Mouse (Mus musculus): ENCODE measurements around the gene Dpagt1. TPM values are rescaled to one million over a fixed set of nuclear protein-coding genes. Genes with fewer than 3 reads are reported as not detected.
"Not testable (repeated sequence)": the region's sequence is repeated elsewhere in the genome, so short reads cannot be mapped to it uniquely, and the experiment has no call there.

Gene Dpagt1
- 34.6 and 39.1 TPM in 2 replicates for polyA plus RNA-seq (2016; fragmentation: Nextera tagmentation; extraction: Ambion mirVana)

GRCm38 (mm10) chr9:44325768-44326370 lies at the start of gene Dpagt1:
Dpagt1 (plus strand) TSS chr9:44326019.
- WGBS, result 9% methylated on average over 12 of the region's 12 CpGs

GRCm38 (mm10) chr9:44283183-44283582 lies 42.6 kb upstream of the Dpagt1 start:
- Histone ChIP-seq H3K9ac (no peak overlapping the region), H3K27me3 (replicated peaks) (peaks cover 8% of the 10 kb centered on the region; the same call in 1 of the 2 replicates), H3K4me1 (peaks cover 23% of the 10 kb centered on the region), H3K27ac (no peak overlapping the region), H3K4me2 (replicated peaks) (no peak overlapping the region), H3K4me3 (no peak overlapping the region), H3K36me3 (peaks cover 31% of the 10 kb centered on the region), H3K9me3 (no peaks in the 10 kb centered on the region)
- ATAC-seq (ENCODE audit: low FRiP score, low read depth), result no peak
- 76% methylated on average over 5 of the region's 5 CpGs for WGBS

More at GRCm38 (mm10) chr9:44325768-44326370, at the start of gene Dpagt1:
- Histone ChIP-seq H3K4me3 (peak within 1 kb of the TSS; percentile 78), H3K36me3 (peaks cover 18% of the 10 kb centered on the region), H3K27ac (peak within 1 kb of the TSS; percentile 60), H3K27me3 (replicated peaks) (no peaks in the 10 kb centered on the region), H3K4me1 (peaks cover 14% of the 10 kb centered on the region), H3K9me3 (no peaks in the 10 kb centered on the region), H3K4me2 (replicated peaks) (peak within 1 kb of the TSS; percentile 83), H3K9ac (peak within 1 kb of the TSS; percentile 77)
- ATAC-seq (ENCODE audit: low FRiP score, low read depth), result no peak; the same call in 1 of the 2 replicates

GRCm38 (mm10) chr9:44286256-44286850 lies 39.5 kb upstream of the Dpagt1 start:
- no peak for ATAC-seq (ENCODE audit: low FRiP score, low read depth)
- H3K9ac ChIP-seq, result peak overlapping the region; percentile 85
- H3K36me3 ChIP-seq, result peaks cover 15% of the 10 kb centered on the region
- H3K4me2 ChIP-seq (replicated peaks), result peak overlapping the region; percentile 76
- no peak overlapping the region for H3K4me3 ChIP-seq
- H3K27ac ChIP-seq, result no peak overlapping the region
- no peaks in the 10 kb centered on the region for H3K9me3 ChIP-seq
- H3K4me1 ChIP-seq, result peaks cover 35% of the 10 kb centered on the region
- 15% methylated on average over 6 of the region's 6 CpGs for WGBS
- H3K27me3 ChIP-seq (replicated peaks), result peaks cover 14% of the 10 kb centered on the region

GRCm38 (mm10) chr9:44287003-44287400 lies 38.8 kb upstream of the Dpagt1 start:
- no peak overlapping the region for H3K27ac ChIP-seq
- peaks cover 14% of the 10 kb centered on the region for H3K27me3 ChIP-seq (replicated peaks)
- H3K4me1 ChIP-seq, result peaks cover 35% of the 10 kb centered on the region
- 5% methylated on average over 11 of the region's 11 CpGs for WGBS
- H3K36me3 ChIP-seq, result peaks cover 14% of the 10 kb centered on the region
- 0 out of 2 replicates have a peak, but pooled peaks have one; percentile 9 for ATAC-seq (ENCODE audit: low FRiP score, low read depth)
- peak overlapping the region; percentile 85 for H3K9ac ChIP-seq
- no peaks in the 10 kb centered on the region for H3K9me3 ChIP-seq
- H3K4me3 ChIP-seq, result peak overlapping the region; percentile 73
- H3K4me2 ChIP-seq (replicated peaks), result peak overlapping the region; percentile 76

GRCm38 (mm10) chr9:44287401-44288075 lies 38.3 kb upstream of the Dpagt1 start:
- Histone ChIP-seq H3K27ac (peak overlapping the region; percentile 37; the same call in 1 of the 2 replicates), H3K4me2 (replicated peaks) (peak overlapping the region; percentile 76), H3K27me3 (replicated peaks) (peaks cover 14% of the 10 kb centered on the region), H3K4me3 (peak overlapping the region; percentile 73), H3K4me1 (peaks cover 35% of the 10 kb centered on the region), H3K9ac (peak overlapping the region; percentile 85), H3K9me3 (no peaks in the 10 kb centered on the region), H3K36me3 (peaks cover 17% of the 10 kb centered on the region)
- WGBS, result 1% methylated on average over 47 of the region's 47 CpGs
- ATAC-seq (ENCODE audit: low FRiP score, low read depth), result peak; percentile 55

- peak; percentile 68 for ATAC-seq (ENCODE audit: low FRiP score, low read depth)
- Histone ChIP-seq H3K4me3 (peak within 1 kb of the TSS; percentile 73), H3K27me3 (replicated peaks) (peaks cover 14% of the 10 kb centered on the region), H3K9me3 (no peaks in the 10 kb centered on the region), H3K4me1 (peaks cover 35% of the 10 kb centered on the region), H3K4me2 (replicated peaks) (peak within 1 kb of the TSS; percentile 76), H3K36me3 (peaks cover 25% of the 10 kb centered on the region), H3K9ac (peak within 1 kb of the TSS; percentile 85), H3K27ac (peak within 1 kb of the TSS; percentile 37; the same call in 1 of the 2 replicates)
- 1% methylated on average over 38 of the region's 38 CpGs for WGBS
Measured at GRCm38 (mm10) chr9:44288076-44288958, 37.5 kb upstream of the Dpagt1 start, which contains the start of gene Abcg4. Abcg4 (minus strand) TSS chr9:44288615.

- H3K27me3 ChIP-seq (replicated peaks), result peaks cover 14% of the 10 kb centered on the region
- peak overlapping the region; percentile 76 for H3K4me2 ChIP-seq (replicated peaks)
- 6% methylated on average over 11 of the region's 11 CpGs for WGBS
- H3K9me3 ChIP-seq, result no peaks in the 10 kb centered on the region
- peaks cover 31% of the 10 kb centered on the region for H3K36me3 ChIP-seq
- H3K4me1 ChIP-seq, result peaks cover 35% of the 10 kb centered on the region
- H3K27ac ChIP-seq, result no peak overlapping the region
- no peak overlapping the region for H3K4me3 ChIP-seq
- no peak overlapping the region for H3K9ac ChIP-seq
- no peak for ATAC-seq (ENCODE audit: low FRiP score, low read depth)
Measured at GRCm38 (mm10) chr9:44288959-44289291, 36.9 kb upstream of the Dpagt1 start.

GRCm38 (mm10) chr9:44292490-44292889 lies 33.3 kb upstream of the Dpagt1 start:
- peaks cover 6% of the 10 kb centered on the region; the same call in 1 of the 2 replicates for H3K27me3 ChIP-seq (replicated peaks)
- WGBS, result 72% methylated on average over 3 of the region's 3 CpGs
- H3K4me3 ChIP-seq, result no peak overlapping the region
- H3K36me3 ChIP-seq, result peaks cover 62% of the 10 kb centered on the region
- no peak for ATAC-seq (ENCODE audit: low FRiP score, low read depth)
- no peak overlapping the region for H3K9ac ChIP-seq
- no peak overlapping the region for H3K4me2 ChIP-seq (replicated peaks)
- no peak overlapping the region for H3K27ac ChIP-seq
- peaks cover 18% of the 10 kb centered on the region for H3K4me1 ChIP-seq
- no peaks in the 10 kb centered on the region for H3K9me3 ChIP-seq

- H3K4me2 ChIP-seq (replicated peaks); H3K27me3 ChIP-seq (replicated peaks); H3K4me1 ChIP-seq; H3K27ac ChIP-seq; H3K4me3 ChIP-seq; H3K9me3 ChIP-seq; ATAC-seq (ENCODE audit: low FRiP score, low read depth); H3K9ac ChIP-seq: not testable (repeated sequence)
- H3K36me3 ChIP-seq, result peaks cover 73% of the 10 kb centered on the region
- WGBS, result 96% methylated on average over 3 of the region's 3 CpGs
Measured at GRCm38 (mm10) chr9:44300001-44300400, 25.8 kb upstream of the Dpagt1 start.

GRCm38 (mm10) chr9:44305466-44306079 lies 20.2 kb upstream of the Dpagt1 start, which contains the start of gene Hinfp:
Hinfp (minus strand) TSS chr9:44305671.
- H3K27me3 ChIP-seq (replicated peaks), result no peaks in the 10 kb centered on the region
- H3K9ac ChIP-seq, result peak within 1 kb of the TSS; percentile 80
- peak; percentile 99 for ATAC-seq (ENCODE audit: low FRiP score, low read depth)
- H3K36me3 ChIP-seq, result peaks cover 24% of the 10 kb centered on the region
- peak within 1 kb of the TSS; percentile 77 for H3K4me3 ChIP-seq
- peaks cover 10% of the 10 kb centered on the region for H3K4me1 ChIP-seq
- under 1% methylated on average over 54 of the region's 54 CpGs for whole genome bisulfite sequencing
- H3K27ac ChIP-seq, result 0 out of 2 replicates have a peak within 1 kb of the TSS, but pooled peaks have one; percentile 17
- H3K9me3 ChIP-seq, result no peaks in the 10 kb centered on the region
- peak within 1 kb of the TSS; percentile 74 for H3K4me2 ChIP-seq (replicated peaks)

- H3K9ac ChIP-seq, result no peak overlapping the region
- no peak for ATAC-seq (ENCODE audit: low FRiP score, low read depth)
Measured at GRCm38 (mm10) chr9:44306532-44306931, 19.3 kb upstream of the Dpagt1 start.

More at GRCm38 (mm10) chr9:44306532-44306931, 19.3 kb upstream of the Dpagt1 start:
- Histone ChIP-seq H3K27ac (no peak overlapping the region), H3K4me1 (peaks cover 19% of the 10 kb centered on the region), H3K4me3 (no peak overlapping the region), H3K27me3 (replicated peaks) (no peaks in the 10 kb centered on the region), H3K4me2 (replicated peaks) (no peak overlapping the region), H3K36me3 (peaks cover 14% of the 10 kb centered on the region), H3K9me3 (no peaks in the 10 kb centered on the region)
- WGBS, result 91% methylated on average over 6 of the region's 6 CpGs

All from neural tube, embryonic 12.5 days (tissue).